Mouse (Mus musculus) bone marrow macrophage, adult 2 months (primary cell): ENCODE measurements around the gene Tgfbr1.

Experiments used
- CTCF ChIP-seq: IDR thresholded peaks from 2 replicates; pipeline ENCODE4 v1.5.1; 2012; ENCODE audit warnings: low read depth, mild to moderate bottlenecking, low read length, moderate library complexity
- POLR2A ChIP-seq: IDR thresholded peaks from 2 replicates; pipeline ENCODE4 v1.6.1; 2012; ENCODE audit warnings: mild to moderate bottlenecking, low read depth, low read length, borderline replicate concordance

DNA sequence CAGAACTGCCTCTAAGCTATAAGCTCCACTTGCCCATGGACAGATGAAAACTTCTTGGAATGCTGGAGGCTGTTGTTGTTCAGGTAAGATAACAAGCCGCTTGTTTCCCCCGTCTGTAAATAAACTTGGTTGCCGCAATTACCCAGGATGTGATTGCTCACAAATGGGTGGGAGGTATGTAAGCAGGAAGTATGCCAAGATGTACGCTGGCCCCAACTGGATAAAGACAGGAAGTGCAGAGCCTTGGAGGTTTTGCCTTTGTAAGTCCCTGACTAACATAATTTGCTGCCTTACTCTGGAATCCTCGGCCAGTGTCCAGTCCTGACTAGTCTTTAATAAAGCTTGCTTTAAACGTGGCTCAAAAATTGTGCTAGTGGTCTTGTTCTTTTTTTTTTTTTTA, 77.5 kb downstream of the Tgfbr1 start:
- no peak for TF ChIP-seq CTCF
- no peak for TF ChIP-seq POLR2A
